Mouse (Mus musculus): ENCODE results near the gene Myoz1. TPM values are rescaled to one million over a fixed set of nuclear protein-coding genes. Genes with fewer than 3 reads are reported as not detected.
"Not testable (repeated sequence)": the region's sequence is repeated elsewhere in the genome, so short reads cannot be mapped to it uniquely, and the experiment has no call there.

Myoz1 gene
- 1 to 10 TPM; 1.1 to 2.1 TPM for total RNA-seq (2021)

- peak in 1 of 2 experiments; percentile 40 for DNase-seq
- intact Hi-C loops (cut with DNase I), result no loop called here
Observed at GRCm38 (mm10) chr14:20656361-20656760, at the start of gene Myoz1. Gene Myoz1, minus strand, starts transcription at chr14:20656540.

GRCm38 (mm10) chr14:20703461-20703860, 47.1 kb upstream of the Myoz1 start:
- DNase-seq; intact Hi-C loops (cut with DNase I): not testable (repeated sequence)

- intact Hi-C loops (cut with DNase I), result no loop called here
- peak; percentile 95 to 98 for DNase-seq
Observed at GRCm38 (mm10) chr14:20702741-20703381, 46.5 kb upstream of the Myoz1 start, which contains the start of gene Chchd1. Gene Chchd1, plus strand, starts transcription at chr14:20703006.

GRCm38 (mm10) chr14:20702096-20702740, 45.9 kb upstream of the Myoz1 start:
- no peak for DNase-seq
- intact Hi-C loops (cut with DNase I), result no loop called here

GRCm38 (mm10) chr14:20701554-20701953, 45.2 kb upstream of the Myoz1 start:
- intact Hi-C loops (cut with DNase I), result no loop called here
- DNase-seq, result no peak

- intact Hi-C loops (cut with DNase I), result no loop called here
- DNase-seq, result no peak
Observed at GRCm38 (mm10) chr14:20700362-20700761, 44.0 kb upstream of the Myoz1 start.

- no peak for DNase-seq
- intact Hi-C loops (cut with DNase I), result loop anchor here (5.0 kb wide), 1 partner anchor 99 kb away; no protein-coding TSS in a partner anchor
Observed at GRCm38 (mm10) chr14:20698515-20698914, 42.2 kb upstream of the Myoz1 start.

- intact Hi-C loops (cut with DNase I), result loop anchor here (5.0 kb wide), 1 partner anchor 100 kb away; no protein-coding TSS in a partner anchor
Observed at GRCm38 (mm10) chr14:20696986-20697385, 40.6 kb upstream of the Myoz1 start.

GRCm38 (mm10) chr14:20695761-20696520, 39.6 kb upstream of the Myoz1 start:
- intact Hi-C loops (cut with DNase I), result loop anchor here (5.0 kb wide), 1 partner anchor 101 kb away; no protein-coding TSS in a partner anchor

More at GRCm38 (mm10) chr14:20696986-20697385, 40.6 kb upstream of the Myoz1 start:
- DNase-seq, result peak; percentile 69 to 73

GRCm38 (mm10) chr14:20694884-20695760, 38.8 kb upstream of the Myoz1 start, which contains the start of gene Fut11:
Gene Fut11, plus strand, starts transcription at chr14:20694968.
- intact Hi-C loops (cut with DNase I), result loop anchor here (5.0 kb wide), 1 partner anchor 102 kb away; no protein-coding TSS in a partner anchor

More at GRCm38 (mm10) chr14:20695761-20696520, 39.6 kb upstream of the Myoz1 start:
- peak; percentile 46 to 56 for DNase-seq

GRCm38 (mm10) chr14:20694185-20694883, 38.0 kb upstream of the Myoz1 start:
- DNase-seq, result no peak

More at GRCm38 (mm10) chr14:20694884-20695760, 38.8 kb upstream of the Myoz1 start, which contains the start of gene Fut11:
- peak; percentile 90 to 92 for DNase-seq

GRCm38 (mm10) chr14:20693589-20694101, 37.3 kb upstream of the Myoz1 start:
- intact Hi-C loops (cut with DNase I), result no loop called here

More at GRCm38 (mm10) chr14:20694185-20694883, 38.0 kb upstream of the Myoz1 start:
- intact Hi-C loops (cut with DNase I), result no loop called here

GRCm38 (mm10) chr14:20691772-20692171, 35.4 kb upstream of the Myoz1 start:
- intact Hi-C loops (cut with DNase I), result no loop called here
- DNase-seq, result no peak

More at GRCm38 (mm10) chr14:20693589-20694101, 37.3 kb upstream of the Myoz1 start:
- no peak for DNase-seq

- intact Hi-C loops (cut with DNase I), result no loop called here
- DNase-seq, result no peak
Observed at GRCm38 (mm10) chr14:20689009-20689408, 32.7 kb upstream of the Myoz1 start.

GRCm38 (mm10) chr14:20686576-20686975, 30.2 kb upstream of the Myoz1 start:
- no peak for DNase-seq
- intact Hi-C loops (cut with DNase I), result no loop called here

- intact Hi-C loops (cut with DNase I), result no loop called here
- peak; percentile 60 to 64 for DNase-seq
Observed at GRCm38 (mm10) chr14:20682498-20682897, 26.2 kb upstream of the Myoz1 start.

- intact Hi-C loops (cut with DNase I), result no loop called here
- DNase-seq, result no peak
Observed at GRCm38 (mm10) chr14:20681742-20682141, 25.4 kb upstream of the Myoz1 start.

GRCm38 (mm10) chr14:20677906-20678305, 21.6 kb upstream of the Myoz1 start:
- no peak for DNase-seq
- intact Hi-C loops (cut with DNase I), result no loop called here

Data from heart, postnatal 10 days (tissue).